Mouse (Mus musculus): ENCODE measurements around the gene Dmbx1. TPM values are rescaled to one million over a fixed set of nuclear protein-coding genes. Genes with fewer than 3 reads are reported as not detected.

Gene Dmbx1
- polyA plus RNA-seq, 1 experiment from 2014 or later = 5.8 TPM

GRCm38 (mm10) chr4:115972543-115972942 is 32.8 kb upstream of the Dmbx1 start:
- H3K4me1 ChIP-seq (ENCODE audit: control insufficient read depth, insufficient read depth, low read depth, low read length) = no peaks in the 10 kb centered on the region
- H3K4me3 ChIP-seq (ENCODE audit: low read length) = no peak overlapping the region
- peaks cover 21% of the 10 kb centered on the region for H3K27me3 ChIP-seq (replicated peaks; ENCODE audit: control insufficient read depth, insufficient read depth, low read length)
- H3K9me3 ChIP-seq (ENCODE audit: control insufficient read depth, low read length) = no peaks in the 10 kb centered on the region
- H3K36me3 ChIP-seq (ENCODE audit: control insufficient read depth, insufficient read depth, low read length) = no peaks in the 10 kb centered on the region
- no peak overlapping the region for H3K9ac ChIP-seq (ENCODE audit: low read depth, low read length)
- WGBS = 37% methylated on average over 24 of the region's 24 CpGs
- peak; percentile 65; the same call in 1 of the 2 replicates for ATAC-seq
- H3K27ac ChIP-seq (ENCODE audit: low read depth, low read length) = no peak overlapping the region
- H3K4me2 ChIP-seq (ENCODE audit: low read length) = peak overlapping the region; percentile 24

GRCm38 (mm10) chr4:115964446-115964845 is 24.7 kb upstream of the Dmbx1 start:
- Histone ChIP-seq H3K36me3 (ENCODE audit: control insufficient read depth, insufficient read depth, low read length) (no peaks in the 10 kb centered on the region), H3K4me3 (ENCODE audit: low read length) (no peak overlapping the region), H3K4me2 (ENCODE audit: low read length) (no peak overlapping the region), H3K27ac (ENCODE audit: low read depth, low read length) (no peak overlapping the region), H3K4me1 (ENCODE audit: control insufficient read depth, insufficient read depth, low read depth, low read length) (peaks cover 9% of the 10 kb centered on the region), H3K9me3 (ENCODE audit: control insufficient read depth, low read length) (no peaks in the 10 kb centered on the region), H3K27me3 (replicated peaks; ENCODE audit: control insufficient read depth, insufficient read depth, low read length) (peaks cover 49% of the 10 kb centered on the region), H3K9ac (ENCODE audit: low read depth, low read length) (no peak overlapping the region)
- ATAC-seq = no peak
- WGBS = 16% methylated on average over 5 of the region's 5 CpGs

- Histone ChIP-seq H3K27me3 (replicated peaks; ENCODE audit: control insufficient read depth, insufficient read depth, low read length) (peaks cover 51% of the 10 kb centered on the region), H3K27ac (ENCODE audit: low read depth, low read length) (no peak overlapping the region), H3K36me3 (ENCODE audit: control insufficient read depth, insufficient read depth, low read length) (no peaks in the 10 kb centered on the region), H3K4me1 (ENCODE audit: control insufficient read depth, insufficient read depth, low read depth, low read length) (peaks cover 9% of the 10 kb centered on the region), H3K4me3 (ENCODE audit: low read length) (no peak overlapping the region), H3K9me3 (ENCODE audit: control insufficient read depth, low read length) (no peaks in the 10 kb centered on the region), H3K9ac (ENCODE audit: low read depth, low read length) (no peak overlapping the region), H3K4me2 (ENCODE audit: low read length) (no peak overlapping the region; the same call in 1 of the 2 replicates)
- no peak for ATAC-seq
- WGBS = 12% methylated on average over 6 of the region's 6 CpGs
Observed at GRCm38 (mm10) chr4:115963751-115964150, 24.0 kb upstream of the Dmbx1 start.

GRCm38 (mm10) chr4:115962671-115963412 is 23.1 kb upstream of the Dmbx1 start:
- Histone ChIP-seq H3K36me3 (ENCODE audit: control insufficient read depth, insufficient read depth, low read length) (no peaks in the 10 kb centered on the region), H3K4me3 (ENCODE audit: low read length) (peak overlapping the region; percentile 59), H3K27ac (ENCODE audit: low read depth, low read length) (no peak overlapping the region), H3K4me2 (ENCODE audit: low read length) (peak overlapping the region; percentile 93), H3K4me1 (ENCODE audit: control insufficient read depth, insufficient read depth, low read depth, low read length) (peaks cover 9% of the 10 kb centered on the region), H3K9me3 (ENCODE audit: control insufficient read depth, low read length) (no peaks in the 10 kb centered on the region), H3K9ac (ENCODE audit: low read depth, low read length) (peak overlapping the region; percentile 75), H3K27me3 (replicated peaks; ENCODE audit: control insufficient read depth, insufficient read depth, low read length) (peaks cover 51% of the 10 kb centered on the region)
- peak; percentile 74 for ATAC-seq
- WGBS = under 1% methylated on average over 72 of the region's 79 CpGs

GRCm38 (mm10) chr4:115961991-115962390 is 22.3 kb upstream of the Dmbx1 start:
- no peak overlapping the region; the same call in 1 of the 2 replicates for H3K4me2 ChIP-seq (ENCODE audit: low read length)
- no peak for ATAC-seq
- H3K27ac ChIP-seq (ENCODE audit: low read depth, low read length) = no peak overlapping the region
- no peak overlapping the region for H3K4me3 ChIP-seq (ENCODE audit: low read length)
- peaks cover 9% of the 10 kb centered on the region for H3K4me1 ChIP-seq (ENCODE audit: control insufficient read depth, insufficient read depth, low read depth, low read length)
- H3K36me3 ChIP-seq (ENCODE audit: control insufficient read depth, insufficient read depth, low read length) = no peaks in the 10 kb centered on the region
- peaks cover 55% of the 10 kb centered on the region for H3K27me3 ChIP-seq (replicated peaks; ENCODE audit: control insufficient read depth, insufficient read depth, low read length)
- no peaks in the 10 kb centered on the region for H3K9me3 ChIP-seq (ENCODE audit: control insufficient read depth, low read length)
- no peak overlapping the region for H3K9ac ChIP-seq (ENCODE audit: low read depth, low read length)
- 12% methylated on average over 7 of the region's 7 CpGs for WGBS

GRCm38 (mm10) chr4:115959546-115959945 is 19.8 kb upstream of the Dmbx1 start:
- Histone ChIP-seq H3K4me1 (ENCODE audit: control insufficient read depth, insufficient read depth, low read depth, low read length) (peaks cover 9% of the 10 kb centered on the region), H3K9me3 (ENCODE audit: control insufficient read depth, low read length) (no peaks in the 10 kb centered on the region), H3K27ac (ENCODE audit: low read depth, low read length) (no peak overlapping the region), H3K4me2 (ENCODE audit: low read length) (no peak overlapping the region), H3K4me3 (ENCODE audit: low read length) (no peak overlapping the region), H3K27me3 (replicated peaks; ENCODE audit: control insufficient read depth, insufficient read depth, low read length) (peaks cover 60% of the 10 kb centered on the region), H3K9ac (ENCODE audit: low read depth, low read length) (no peak overlapping the region), H3K36me3 (ENCODE audit: control insufficient read depth, insufficient read depth, low read length) (no peaks in the 10 kb centered on the region)
- ATAC-seq = no peak

DNA sequence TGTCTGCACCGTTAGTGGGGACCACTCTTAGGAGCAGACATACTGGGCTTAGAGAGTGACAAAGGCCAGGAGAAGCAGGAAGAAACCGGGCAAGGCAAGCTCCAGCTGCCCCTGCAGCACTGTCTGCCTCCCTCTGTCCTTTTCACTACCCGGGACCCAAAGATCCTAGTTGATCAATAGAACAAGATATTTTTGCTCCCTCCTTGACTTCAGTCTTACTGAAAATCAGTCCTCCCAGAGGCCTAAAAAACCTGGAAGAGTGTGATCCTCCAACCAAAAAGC is 15.7 kb upstream of the Dmbx1 start:
- Histone ChIP-seq H3K4me2 (ENCODE audit: low read length) (peak overlapping the region; percentile 54), H3K9me3 (ENCODE audit: control insufficient read depth, low read length) (no peaks in the 10 kb centered on the region), H3K27ac (ENCODE audit: low read depth, low read length) (no peak overlapping the region), H3K4me3 (ENCODE audit: low read length) (peak overlapping the region; percentile 24), H3K4me1 (ENCODE audit: control insufficient read depth, insufficient read depth, low read depth, low read length) (no peaks in the 10 kb centered on the region; the same call in 1 of the 2 replicates), H3K27me3 (replicated peaks; ENCODE audit: control insufficient read depth, insufficient read depth, low read length) (peaks cover 67% of the 10 kb centered on the region), H3K36me3 (ENCODE audit: control insufficient read depth, insufficient read depth, low read length) (no peaks in the 10 kb centered on the region), H3K9ac (ENCODE audit: low read depth, low read length) (peak overlapping the region; percentile 54; the same call in 1 of the 2 replicates)
- no peak for ATAC-seq
- WGBS = 4% methylated on average over 3 of the region's 3 CpGs

DNA sequence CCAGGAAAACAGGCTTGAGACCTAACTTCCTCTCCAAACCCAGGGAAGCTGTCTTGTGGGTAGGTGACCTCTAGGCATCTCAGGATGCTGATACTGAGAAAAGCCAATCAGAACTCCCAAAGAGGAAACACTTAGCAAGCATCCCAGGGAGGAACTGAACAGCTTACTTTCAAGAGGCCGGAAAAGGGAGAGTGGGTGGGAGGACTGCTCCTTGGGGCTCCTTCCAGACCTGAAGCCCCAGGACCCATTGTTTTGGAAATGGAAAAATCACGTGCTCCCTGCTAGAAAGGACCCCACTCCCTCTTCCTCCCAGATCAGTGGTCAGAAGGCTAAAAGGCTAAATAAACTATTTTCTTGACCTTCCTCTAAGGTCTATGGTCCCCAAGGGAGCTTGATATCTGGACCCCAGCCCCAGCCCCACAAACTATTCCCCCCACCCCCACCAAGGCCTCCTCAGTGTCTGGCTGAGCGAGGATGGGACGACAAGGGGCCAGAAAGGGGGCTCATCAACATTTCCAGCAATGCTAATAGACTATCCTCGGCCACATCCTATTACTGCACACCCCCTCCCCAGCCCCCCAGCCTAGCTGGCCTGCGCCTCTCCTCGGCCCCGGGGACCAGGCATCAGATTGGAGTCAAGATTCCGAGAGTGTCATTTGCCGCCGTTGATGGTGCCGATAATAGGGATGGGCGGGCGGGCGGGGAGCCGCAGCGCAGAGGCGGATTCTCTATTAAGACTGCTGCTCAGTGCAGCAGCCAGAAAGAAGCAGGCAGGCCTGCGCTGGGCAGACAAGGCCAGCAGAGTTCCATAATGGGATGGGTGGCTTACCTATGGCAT is 15.1 kb upstream of the Dmbx1 start:
- ATAC-seq = peak; percentile 72
- Histone ChIP-seq H3K36me3 (ENCODE audit: control insufficient read depth, insufficient read depth, low read length) (no peaks in the 10 kb centered on the region), H3K4me1 (ENCODE audit: control insufficient read depth, insufficient read depth, low read depth, low read length) (no peaks in the 10 kb centered on the region; the same call in 1 of the 2 replicates), H3K4me2 (ENCODE audit: low read length) (peak overlapping the region; percentile 54), H3K4me3 (ENCODE audit: low read length) (peak overlapping the region; percentile 24), H3K9ac (ENCODE audit: low read depth, low read length) (peak overlapping the region; percentile 54), H3K9me3 (ENCODE audit: control insufficient read depth, low read length) (no peaks in the 10 kb centered on the region), H3K27ac (ENCODE audit: low read depth, low read length) (no peak overlapping the region), H3K27me3 (replicated peaks; ENCODE audit: control insufficient read depth, insufficient read depth, low read length) (peaks cover 70% of the 10 kb centered on the region)
- WGBS = 6% methylated on average over 19 of the region's 19 CpGs

- no peak overlapping the region for H3K27ac ChIP-seq (ENCODE audit: low read depth, low read length)
- H3K9ac ChIP-seq (ENCODE audit: low read depth, low read length) = no peak overlapping the region
- no peaks in the 10 kb centered on the region; the same call in 1 of the 2 replicates for H3K4me1 ChIP-seq (ENCODE audit: control insufficient read depth, insufficient read depth, low read depth, low read length)
- peaks cover 72% of the 10 kb centered on the region for H3K27me3 ChIP-seq (replicated peaks; ENCODE audit: control insufficient read depth, insufficient read depth, low read length)
- H3K4me3 ChIP-seq (ENCODE audit: low read length) = no peak overlapping the region
- H3K9me3 ChIP-seq (ENCODE audit: control insufficient read depth, low read length) = no peaks in the 10 kb centered on the region
- no peak overlapping the region for H3K4me2 ChIP-seq (ENCODE audit: low read length)
- WGBS = 30% methylated on average over 5 of the region's 5 CpGs
- no peak for ATAC-seq
- H3K36me3 ChIP-seq (ENCODE audit: control insufficient read depth, insufficient read depth, low read length) = no peaks in the 10 kb centered on the region
Observed at GRCm38 (mm10) chr4:115953559-115953958, 13.8 kb upstream of the Dmbx1 start.

All from hindbrain, embryonic 16.5 days (tissue).